Mouse (Mus musculus): ENCODE measurements around the gene 4931440F15Rik. TPM values are rescaled to one million over a fixed set of nuclear protein-coding genes. Genes with fewer than 3 reads are reported as not detected.

The 4931440F15Rik gene
- total RNA-seq, 1 experiment: 0.36 TPM

GRCm38 (mm10) chr11:29861040-29861439, 35.6 kb upstream of the 4931440F15Rik start:
- Histone ChIP-seq H3K9me3 (ENCODE audit: control insufficient read depth, insufficient read depth, low read depth, low read length) (no peaks in the 10 kb centered on the region), H3K9ac (ENCODE audit: insufficient read depth, low read depth, low read length, poor library complexity, severe bottlenecking) (no peak overlapping the region), H3K4me3 (ENCODE audit: insufficient read depth in 1 of 2, low read depth in 1 of 2, low read length in 2 of 2, poor library complexity in 1 of 2, severe bottlenecking in 1 of 2) (no peak overlapping the region), H3K27ac (ENCODE audit: insufficient read depth, low read depth, low read length, poor library complexity, severe bottlenecking) (no peak overlapping the region), H3K4me1 (ENCODE audit: control insufficient read depth in 2 of 2, insufficient read depth in 2 of 2, low read length in 2 of 2, poor library complexity in 1 of 2) (no peaks in the 10 kb centered on the region), H3K36me3 (ENCODE audit: control insufficient read depth, insufficient read depth, low read length, poor library complexity, severe bottlenecking) (no peaks in the 10 kb centered on the region)
- no peak for DNase-seq (ENCODE audit: low read depth, low spot score)
- in situ Hi-C loops (cut with MboI; ENCODE audit: low sequenced_read_pairs in 2 of 2, unreplicated experiment in 2 of 2): no loop called here
- TF ChIP-seq ZC3H11A (IDR thresholded peaks at IDR 0.05; ENCODE audit: borderline replicate concordance, low read depth, low read length) (no peak), MAFK (IDR thresholded peaks at IDR 0.05; ENCODE audit: insufficient read depth, low read depth, low read length) (no peak), ZNF384 (IDR thresholded peaks at IDR 0.05; ENCODE audit: low read depth, low read length) (no peak), CHD2 (IDR thresholded peaks at IDR 0.05; ENCODE audit: low read depth, low read length) (no peak), HCFC1 (IDR thresholded peaks at IDR 0.05; ENCODE audit: borderline replicate concordance, insufficient read depth, low read length) (no peak)

- Histone ChIP-seq H3K36me3 (ENCODE audit: control insufficient read depth, insufficient read depth, low read length, poor library complexity, severe bottlenecking) (no peaks in the 10 kb centered on the region), H3K4me3 (ENCODE audit: insufficient read depth in 1 of 2, low read depth in 1 of 2, low read length in 2 of 2, poor library complexity in 1 of 2, severe bottlenecking in 1 of 2) (no peak overlapping the region), H3K27ac (ENCODE audit: insufficient read depth, low read depth, low read length, poor library complexity, severe bottlenecking) (no peak overlapping the region), H3K9ac (ENCODE audit: insufficient read depth, low read depth, low read length, poor library complexity, severe bottlenecking) (no peak overlapping the region), H3K4me1 (ENCODE audit: control insufficient read depth in 2 of 2, insufficient read depth in 2 of 2, low read length in 2 of 2, poor library complexity in 1 of 2) (no peaks in the 10 kb centered on the region), H3K9me3 (ENCODE audit: control insufficient read depth, insufficient read depth, low read depth, low read length) (no peaks in the 10 kb centered on the region)
- no peak for DNase-seq (ENCODE audit: low read depth, low spot score)
- in situ Hi-C loops (cut with MboI; ENCODE audit: low sequenced_read_pairs in 2 of 2, unreplicated experiment in 2 of 2): no loop called here
- TF ChIP-seq HCFC1 (IDR thresholded peaks at IDR 0.05; ENCODE audit: borderline replicate concordance, insufficient read depth, low read length) (no peak), CHD2 (IDR thresholded peaks at IDR 0.05; ENCODE audit: low read depth, low read length) (no peak), ZC3H11A (IDR thresholded peaks at IDR 0.05; ENCODE audit: borderline replicate concordance, low read depth, low read length) (no peak), MAFK (IDR thresholded peaks at IDR 0.05; ENCODE audit: insufficient read depth, low read depth, low read length) (no peak), ZNF384 (IDR thresholded peaks at IDR 0.05; ENCODE audit: low read depth, low read length) (no peak)
These were observed 15.2 kb upstream of the 4931440F15Rik start for GRCm38 (mm10) chr11:29840606-29841227.

GRCm38 (mm10) chr11:29839781-29840180, 14.3 kb upstream of the 4931440F15Rik start:
- DNase-seq (ENCODE audit: low read depth, low spot score): no peak
- no peak overlapping the region for H3K27ac ChIP-seq (ENCODE audit: insufficient read depth, low read depth, low read length, poor library complexity, severe bottlenecking)
- H3K4me3 ChIP-seq (ENCODE audit: insufficient read depth in 1 of 2, low read depth in 1 of 2, low read length in 2 of 2, poor library complexity in 1 of 2, severe bottlenecking in 1 of 2): no peak overlapping the region
- no peak overlapping the region for H3K9ac ChIP-seq (ENCODE audit: insufficient read depth, low read depth, low read length, poor library complexity, severe bottlenecking)
- no peaks in the 10 kb centered on the region for H3K4me1 ChIP-seq (ENCODE audit: control insufficient read depth in 2 of 2, insufficient read depth in 2 of 2, low read length in 2 of 2, poor library complexity in 1 of 2)
- H3K9me3 ChIP-seq (ENCODE audit: control insufficient read depth, insufficient read depth, low read depth, low read length): no peaks in the 10 kb centered on the region
- in situ Hi-C loops (cut with MboI; ENCODE audit: low sequenced_read_pairs in 2 of 2, unreplicated experiment in 2 of 2): no loop called here
- TF ChIP-seq ZNF384 (IDR thresholded peaks at IDR 0.05; ENCODE audit: low read depth, low read length) (no peak), HCFC1 (IDR thresholded peaks at IDR 0.05; ENCODE audit: borderline replicate concordance, insufficient read depth, low read length) (no peak), MAFK (IDR thresholded peaks at IDR 0.05; ENCODE audit: insufficient read depth, low read depth, low read length) (no peak), CHD2 (IDR thresholded peaks at IDR 0.05; ENCODE audit: low read depth, low read length) (no peak)
- no peaks in the 10 kb centered on the region for H3K36me3 ChIP-seq (ENCODE audit: control insufficient read depth, insufficient read depth, low read length, poor library complexity, severe bottlenecking)

GRCm38 (mm10) chr11:29837066-29837465, 11.6 kb upstream of the 4931440F15Rik start:
- Histone ChIP-seq H3K9me3 (ENCODE audit: control insufficient read depth, insufficient read depth, low read depth, low read length) (no peaks in the 10 kb centered on the region), H3K9ac (ENCODE audit: insufficient read depth, low read depth, low read length, poor library complexity, severe bottlenecking) (no peak overlapping the region), H3K4me3 (ENCODE audit: insufficient read depth in 1 of 2, low read depth in 1 of 2, low read length in 2 of 2, poor library complexity in 1 of 2, severe bottlenecking in 1 of 2) (no peak overlapping the region), H3K36me3 (ENCODE audit: control insufficient read depth, insufficient read depth, low read length, poor library complexity, severe bottlenecking) (no peaks in the 10 kb centered on the region), H3K27ac (ENCODE audit: insufficient read depth, low read depth, low read length, poor library complexity, severe bottlenecking) (no peak overlapping the region), H3K4me1 (ENCODE audit: control insufficient read depth in 2 of 2, insufficient read depth in 2 of 2, low read length in 2 of 2, poor library complexity in 1 of 2) (no peaks in the 10 kb centered on the region)
- DNase-seq (ENCODE audit: low read depth, low spot score): no peak
- in situ Hi-C loops (cut with MboI; ENCODE audit: low sequenced_read_pairs in 2 of 2, unreplicated experiment in 2 of 2): no loop called here
- TF ChIP-seq CHD2 (IDR thresholded peaks at IDR 0.05; ENCODE audit: low read depth, low read length) (no peak), ZC3H11A (IDR thresholded peaks at IDR 0.05; ENCODE audit: borderline replicate concordance, low read depth, low read length) (no peak), MAFK (IDR thresholded peaks at IDR 0.05; ENCODE audit: insufficient read depth, low read depth, low read length) (no peak), HCFC1 (IDR thresholded peaks at IDR 0.05; ENCODE audit: borderline replicate concordance, insufficient read depth, low read length) (no peak), ZNF384 (IDR thresholded peaks at IDR 0.05; ENCODE audit: low read depth, low read length) (no peak)

Data from ES-E14 (cell line).